Mouse (Mus musculus) ES-E14 (cell line): ENCODE measurements around the gene Tgfbr2.

ENCODE experiments used
- HCFC1 ChIP-seq: IDR thresholded peaks from 2 replicates; pipeline ENCODE4 v1.6.1; 2012; ENCODE audit warnings: low read length, inconsistent platforms, borderline replicate concordance; ENCODE audit not compliant: insufficient read depth
- MAFK ChIP-seq: IDR thresholded peaks from 2 replicates; pipeline ENCODE4 v1.6.1; 2014; ENCODE audit warnings: mild to moderate bottlenecking, low read depth, low read length, inconsistent platforms; ENCODE audit not compliant: insufficient read depth
- ZC3H11A ChIP-seq: IDR thresholded peaks from 2 replicates; pipeline ENCODE4 v1.6.1; 2012; ENCODE audit warnings: low read depth, mild to moderate bottlenecking, inconsistent platforms, low read length, borderline replicate concordance
- ZNF384 ChIP-seq: IDR thresholded peaks from 2 replicates; pipeline ENCODE4 v1.6.1; 2012; ENCODE audit warnings: low read depth, low read length, inconsistent platforms

DNA sequence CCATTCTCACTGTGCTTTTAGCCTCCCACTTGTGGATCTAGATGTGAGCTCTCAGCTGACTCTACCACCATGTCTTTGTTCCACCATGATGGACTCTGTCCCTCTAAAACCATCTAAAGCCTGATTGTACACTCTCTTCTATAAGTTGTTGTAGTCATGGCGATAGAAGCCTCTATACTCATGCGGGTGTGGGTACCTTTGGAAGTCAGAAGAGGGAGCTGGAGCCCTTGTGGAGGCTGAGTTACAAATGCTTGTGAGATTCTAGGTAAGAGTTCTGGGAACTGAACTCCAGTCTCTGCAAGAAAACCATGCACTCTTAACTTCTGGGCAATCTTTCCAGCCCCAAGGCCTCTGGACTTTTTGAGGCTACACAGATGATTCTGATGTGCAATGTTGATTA, 40.7 kb downstream of the Tgfbr2 start:
- TF ChIP-seq MAFK (no peak), ZNF384 (no peak), HCFC1 (no peak), ZC3H11A (no peak)
